Mouse (Mus musculus): ENCODE results near the gene Grip2. TPM values are rescaled to one million over a fixed set of nuclear protein-coding genes. Genes with fewer than 3 reads are reported as not detected.

The Grip2 gene
- polyA plus RNA-seq, 1 experiment: not detected

GRCm38 (mm10) chr6:91732138-91732537, 94.9 kb downstream of the Grip2 start:
- TF ChIP-seq POLR2A (IDR thresholded peaks at IDR 0.05; ENCODE audit: insufficient read depth, low read depth, low read length) (no peak), CTCF (IDR thresholded peaks at IDR 0.05; ENCODE audit: insufficient read depth, low read depth, low read length) (no peak)
- H3K27ac ChIP-seq (ENCODE audit: insufficient read depth, low read depth, low read length): no peak overlapping the region
- peaks cover 40% of the 10 kb centered on the region for H3K4me1 ChIP-seq (ENCODE audit: control insufficient read depth, insufficient read depth, low read length)
- 17% methylated on average over 11 of the region's 11 CpGs for WGBS
- no peak overlapping the region for H3K4me3 ChIP-seq (ENCODE audit: insufficient read depth, low read depth, low read length)

DNA sequence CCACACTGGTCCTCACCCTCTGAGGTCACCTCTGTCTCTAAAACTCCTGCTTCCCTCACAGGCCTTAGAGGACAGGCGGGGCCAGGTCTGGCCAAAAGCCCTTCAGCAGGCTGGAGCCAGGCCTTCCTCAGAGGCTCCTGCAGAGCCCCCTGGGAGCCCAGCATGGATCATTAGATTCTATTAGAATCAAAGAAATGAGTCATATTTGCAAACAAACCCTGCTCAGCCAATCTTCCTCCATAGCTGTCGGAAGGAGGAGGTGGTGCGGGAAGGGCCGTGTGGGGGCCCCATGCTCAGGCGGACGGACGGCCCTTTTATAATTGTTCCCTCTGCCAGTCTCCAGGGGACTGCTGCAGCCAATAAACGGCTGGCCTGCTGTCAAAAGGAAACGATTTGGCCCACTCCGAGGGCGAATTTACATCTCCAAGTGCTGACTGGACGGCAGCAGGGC, 97.3 kb downstream of the Grip2 start:
- 9% methylated on average over 12 of the region's 12 CpGs for WGBS
- Histone ChIP-seq H3K4me1 (ENCODE audit: control insufficient read depth, insufficient read depth, low read length) (peaks cover 42% of the 10 kb centered on the region), H3K27ac (ENCODE audit: insufficient read depth, low read depth, low read length) (peak overlapping the region; percentile 61), H3K4me3 (ENCODE audit: insufficient read depth, low read depth, low read length) (no peak overlapping the region)
- TF ChIP-seq CTCF (IDR thresholded peaks at IDR 0.05; ENCODE audit: insufficient read depth, low read depth, low read length) (no peak), POLR2A (IDR thresholded peaks at IDR 0.05; ENCODE audit: insufficient read depth, low read depth, low read length) (no peak)

DNA sequence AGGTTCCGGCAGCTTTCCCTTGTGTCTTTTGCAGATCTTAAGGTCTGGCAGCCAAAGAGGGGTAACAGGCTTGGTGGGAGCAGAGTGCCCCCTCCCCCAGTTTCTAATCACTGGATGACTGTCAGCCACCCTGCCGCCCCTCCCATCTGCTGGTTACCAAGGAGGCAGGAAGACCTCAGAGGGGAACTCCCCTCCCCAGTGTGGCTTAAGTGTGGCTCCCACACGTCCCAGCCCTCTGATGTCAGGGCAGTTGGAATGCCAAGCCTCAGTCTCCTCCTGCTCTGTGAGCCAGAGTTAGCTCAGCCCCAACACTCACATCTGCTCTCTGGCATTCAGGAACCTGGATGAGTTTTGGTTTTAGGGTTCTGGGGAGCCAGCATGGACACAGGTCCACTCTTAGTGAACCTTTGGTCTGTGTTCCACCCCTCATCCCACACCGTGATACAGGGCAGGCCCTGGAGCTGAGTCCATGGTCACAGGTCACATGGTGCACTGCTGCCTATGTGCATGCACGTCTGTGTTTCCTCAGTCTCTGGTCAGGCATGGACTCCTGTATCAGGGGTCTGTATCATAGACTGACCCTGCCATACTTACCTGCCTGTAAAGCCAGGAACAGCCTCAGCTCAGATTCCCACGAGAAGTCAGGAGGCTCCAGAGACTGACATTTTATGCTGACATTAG, 98.0 kb downstream of the Grip2 start:
- peaks cover 42% of the 10 kb centered on the region for H3K4me1 ChIP-seq (ENCODE audit: control insufficient read depth, insufficient read depth, low read length)
- TF ChIP-seq POLR2A (IDR thresholded peaks at IDR 0.05; ENCODE audit: insufficient read depth, low read depth, low read length) (no peak), CTCF (IDR thresholded peaks at IDR 0.05; ENCODE audit: insufficient read depth, low read depth, low read length) (no peak)
- H3K27ac ChIP-seq (ENCODE audit: insufficient read depth, low read depth, low read length): peak overlapping the region; percentile 49
- H3K4me3 ChIP-seq (ENCODE audit: insufficient read depth, low read depth, low read length): no peak overlapping the region
- 38% methylated on average over 6 of the region's 6 CpGs for WGBS

- TF ChIP-seq CTCF (IDR thresholded peaks at IDR 0.05; ENCODE audit: insufficient read depth, low read depth, low read length) (no peak), POLR2A (IDR thresholded peaks at IDR 0.05; ENCODE audit: insufficient read depth, low read depth, low read length) (no peak)
- Histone ChIP-seq H3K27ac (ENCODE audit: insufficient read depth, low read depth, low read length) (no peak overlapping the region), H3K4me1 (ENCODE audit: control insufficient read depth, insufficient read depth, low read length) (peaks cover 45% of the 10 kb centered on the region), H3K4me3 (ENCODE audit: insufficient read depth, low read depth, low read length) (no peak overlapping the region)
- WGBS: 81% methylated on average over 1 of the region's 1 CpGs
Measured at GRCm38 (mm10) chr6:91727361-91727760, 99.7 kb downstream of the Grip2 start.

GRCm38 (mm10) chr6:91721215-91721701, 105.8 kb downstream of the Grip2 start:
- 64% methylated on average over 12 of the region's 12 CpGs for WGBS
- Histone ChIP-seq H3K27ac (ENCODE audit: insufficient read depth, low read depth, low read length) (no peak overlapping the region), H3K4me1 (ENCODE audit: control insufficient read depth, insufficient read depth, low read length) (peaks cover 51% of the 10 kb centered on the region), H3K4me3 (ENCODE audit: insufficient read depth, low read depth, low read length) (no peak overlapping the region)
- no peak for TF ChIP-seq CTCF (IDR thresholded peaks at IDR 0.05; ENCODE audit: insufficient read depth, low read depth, low read length)

DNA sequence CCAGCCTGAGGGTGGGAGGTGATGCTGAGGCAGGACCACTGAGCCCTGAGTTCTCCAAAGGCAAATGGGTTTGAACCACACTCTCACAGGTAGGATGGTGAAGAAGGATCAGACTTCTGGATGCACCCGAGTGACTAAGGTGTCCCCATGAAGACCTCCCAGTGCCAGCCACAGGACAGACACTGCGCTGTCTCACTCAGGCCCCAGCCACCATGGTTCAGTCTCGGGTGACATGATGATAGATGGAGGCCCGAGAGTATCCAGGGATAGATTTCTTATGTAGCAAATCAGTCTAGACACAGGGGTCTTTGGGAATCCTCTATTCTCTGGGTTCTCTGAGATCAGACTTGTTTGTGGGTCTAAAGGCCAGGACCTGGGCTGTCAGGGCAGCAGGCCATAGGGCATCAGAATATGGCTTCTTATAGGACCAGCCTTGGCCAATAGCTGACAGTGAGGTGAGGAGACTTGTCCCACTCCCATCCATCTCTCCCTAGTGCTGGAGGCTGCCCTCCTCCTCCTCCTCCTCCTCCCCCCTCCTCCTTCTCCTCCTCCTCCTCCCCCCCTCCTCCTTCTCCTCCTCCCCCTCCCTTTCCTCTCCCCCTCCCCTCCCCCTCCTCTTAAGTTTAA, 106.3 kb downstream of the Grip2 start:
- Histone ChIP-seq H3K4me3 (ENCODE audit: insufficient read depth, low read depth, low read length) (0 out of 2 replicates have a peak overlapping the region, but pooled peaks have one; percentile 2), H3K4me1 (ENCODE audit: control insufficient read depth, insufficient read depth, low read length) (peaks cover 49% of the 10 kb centered on the region), H3K27ac (ENCODE audit: insufficient read depth, low read depth, low read length) (peak overlapping the region; percentile 96)
- 64% methylated on average over 4 of the region's 4 CpGs for WGBS
- TF ChIP-seq POLR2A (IDR thresholded peaks at IDR 0.05; ENCODE audit: insufficient read depth, low read depth, low read length) (no peak), CTCF (IDR thresholded peaks at IDR 0.05; ENCODE audit: insufficient read depth, low read depth, low read length) (no peak)

GRCm38 (mm10) chr6:91719865-91720533, 107.1 kb downstream of the Grip2 start:
- Histone ChIP-seq H3K4me3 (ENCODE audit: insufficient read depth, low read depth, low read length) (0 out of 2 replicates have a peak overlapping the region, but pooled peaks have one; percentile 2), H3K27ac (ENCODE audit: insufficient read depth, low read depth, low read length) (peak overlapping the region; percentile 96), H3K4me1 (ENCODE audit: control insufficient read depth, insufficient read depth, low read length) (peaks cover 54% of the 10 kb centered on the region)
- TF ChIP-seq POLR2A (IDR thresholded peaks at IDR 0.05; ENCODE audit: insufficient read depth, low read depth, low read length): no peak
- TF ChIP-seq CTCF (IDR thresholded peaks at IDR 0.05; ENCODE audit: insufficient read depth, low read depth, low read length): no peak
- WGBS: 10% methylated on average over 9 of the region's 9 CpGs

DNA sequence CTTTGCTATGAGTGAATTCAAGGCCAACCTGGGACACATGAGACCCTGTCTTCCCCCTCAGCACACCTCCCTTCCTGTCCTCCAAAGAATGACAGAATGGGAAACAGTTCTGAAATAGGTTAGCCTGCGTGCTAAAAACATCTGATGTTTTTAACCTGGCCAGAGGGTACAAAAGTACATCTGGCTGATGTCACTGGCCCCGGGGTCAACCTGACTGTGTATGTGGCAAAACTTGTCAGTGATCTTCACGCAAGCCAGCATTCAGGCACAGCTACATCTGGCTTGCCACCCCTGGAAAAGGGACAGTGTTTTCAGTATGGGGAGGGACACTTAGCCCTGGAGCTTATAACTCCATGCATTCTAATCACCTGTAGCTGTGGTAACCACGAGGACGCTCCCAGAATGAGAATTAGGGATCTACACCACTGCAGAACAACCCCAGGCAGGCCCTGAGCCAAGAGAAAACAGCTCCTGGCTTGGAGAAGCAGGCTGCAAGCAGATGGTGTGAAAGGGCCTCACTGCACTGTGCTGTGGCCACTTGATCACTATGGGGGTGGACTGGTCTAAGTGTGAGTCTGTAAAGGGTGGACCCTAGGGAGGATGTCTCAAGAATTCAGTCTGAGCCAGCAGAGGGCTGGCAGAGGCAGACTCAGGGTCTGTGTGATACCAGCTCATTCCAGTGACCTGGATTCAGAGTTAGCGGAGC, 107.9 kb downstream of the Grip2 start:
- Histone ChIP-seq H3K4me3 (ENCODE audit: insufficient read depth, low read depth, low read length) (no peak overlapping the region), H3K4me1 (ENCODE audit: control insufficient read depth, insufficient read depth, low read length) (peaks cover 57% of the 10 kb centered on the region), H3K27ac (ENCODE audit: insufficient read depth, low read depth, low read length) (peak overlapping the region; percentile 96)
- TF ChIP-seq CTCF (IDR thresholded peaks at IDR 0.05; ENCODE audit: insufficient read depth, low read depth, low read length): no peak
- no peak for TF ChIP-seq POLR2A (IDR thresholded peaks at IDR 0.05; ENCODE audit: insufficient read depth, low read depth, low read length)
- WGBS: 35% methylated on average over 6 of the region's 6 CpGs

Data from olfactory bulb, adult 2 months (tissue).